Comparison of ENCODE assay signal across 17 mouse cellular contexts in the genomic region with DNA sequence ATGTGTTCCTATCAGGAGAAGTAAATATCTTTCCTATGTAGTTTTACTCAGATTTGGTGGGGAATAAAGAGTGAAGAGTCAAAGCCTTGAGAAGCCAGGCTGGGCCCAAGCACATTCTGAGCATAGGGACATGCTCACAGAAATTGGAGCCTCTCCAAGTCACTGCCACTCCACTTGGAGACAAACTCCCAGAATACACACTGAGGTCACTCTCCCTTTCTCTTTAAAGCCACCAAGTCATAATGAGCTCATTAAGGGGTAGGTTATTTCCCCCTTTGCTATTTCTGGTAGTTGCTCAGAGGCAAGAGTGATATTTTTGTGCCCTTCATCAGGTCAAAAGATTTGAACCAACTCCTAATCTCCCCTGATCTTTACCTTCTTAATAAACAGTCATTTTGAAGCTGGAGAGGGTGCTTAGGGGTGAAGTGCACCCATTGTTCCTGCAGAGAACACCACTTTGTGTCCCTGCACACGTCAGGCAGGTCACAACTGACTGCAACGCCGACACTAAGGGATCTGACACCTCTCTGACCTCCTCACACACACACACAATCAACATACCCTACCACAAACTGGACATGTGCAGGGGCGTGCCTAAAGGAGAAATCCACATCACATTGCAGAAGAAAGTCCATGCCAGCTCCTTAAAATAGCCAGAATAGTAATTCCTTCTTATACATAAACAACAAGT. TPM values are rescaled to one million over a fixed set of nuclear protein-coding genes. Genes with fewer than 3 reads are reported as not detected.
DNase-seq lines count a peak whose midpoint lies in the region; ATAC-seq lines count a peak whose summit lies in the region.
"Had no signal": no experiment of that assay in that cellular context is flagged by ENCODE, and none has a peak within 500 bp of the region (broad histone marks: within the 10 kb centered on the region; RNA-seq: fewer than 3 reads in every experiment).

No protein-coding gene starts in this region.

- H3K27ac ChIP-seq in limb, embryonic 15.5 days: peak overlapping the region; percentile 13; the same call in 1 of the 2 replicates
- no peak overlapping the region for H3K27ac ChIP-seq in limb, embryonic 10.5 days
- H3K27ac ChIP-seq in heart, embryonic 11.5 days (ENCODE audit: low read depth, low read length): peak overlapping the region; percentile 79
- H3K27ac ChIP-seq in midbrain, embryonic 11.5 days (ENCODE audit: low read depth, low read length): no peak overlapping the region
- H3K27ac ChIP-seq: hindbrain, embryonic 10.5 days had no signal

- no peak overlapping the region for H3K9ac ChIP-seq in limb, embryonic 15.5 days
- peak overlapping the region; percentile 0; the same call in 1 of the 2 replicates for H3K9ac ChIP-seq in heart, embryonic 11.5 days (ENCODE audit: low read depth, low read length)
- H3K9ac ChIP-seq in midbrain, embryonic 11.5 days (ENCODE audit: low read length): no peak overlapping the region

- no peaks in the 10 kb centered on the region for H3K27me3 ChIP-seq in limb, embryonic 15.5 days
- H3K27me3 ChIP-seq in limb, embryonic 10.5 days (ENCODE audit: low read depth, poor library complexity, severe bottlenecking): no peaks in the 10 kb centered on the region
- H3K27me3 ChIP-seq in heart, embryonic 11.5 days (ENCODE audit: control insufficient read depth, insufficient read depth, low read length): no peaks in the 10 kb centered on the region
- no peaks in the 10 kb centered on the region for H3K27me3 ChIP-seq in midbrain, embryonic 11.5 days (ENCODE audit: control insufficient read depth, insufficient read depth, low read length)

- no peaks in the 10 kb centered on the region for H3K36me3 ChIP-seq in limb, embryonic 15.5 days
- no peaks in the 10 kb centered on the region for H3K36me3 ChIP-seq in limb, embryonic 10.5 days
- no peaks in the 10 kb centered on the region for H3K36me3 ChIP-seq in heart, embryonic 11.5 days (ENCODE audit: control insufficient read depth, insufficient read depth, low read length)
- no peaks in the 10 kb centered on the region for H3K36me3 ChIP-seq in midbrain, embryonic 11.5 days (ENCODE audit: control insufficient read depth, insufficient read depth, low read length)
- H3K36me3 ChIP-seq: hindbrain, embryonic 10.5 days had no signal

- no peaks in the 10 kb centered on the region for H3K9me3 ChIP-seq in limb, embryonic 15.5 days
- no peaks in the 10 kb centered on the region for H3K9me3 ChIP-seq in limb, embryonic 10.5 days (replicated peaks)
- no peaks in the 10 kb centered on the region; the same call in 1 of the 2 replicates for H3K9me3 ChIP-seq in heart, embryonic 11.5 days (replicated peaks; ENCODE audit: control insufficient read depth, low read length)
- no peaks in the 10 kb centered on the region for H3K9me3 ChIP-seq in midbrain, embryonic 11.5 days (ENCODE audit: control insufficient read depth, low read length)
- H3K9me3 ChIP-seq: hindbrain, embryonic 10.5 days had no signal

- 0 out of 2 replicates have a peak, but pooled peaks cover 3% of the 10 kb centered on the region for H3K4me1 ChIP-seq in limb, embryonic 15.5 days
- H3K4me1 ChIP-seq in limb, embryonic 10.5 days: no peaks in the 10 kb centered on the region
- H3K4me1 ChIP-seq in heart, embryonic 11.5 days (ENCODE audit: control insufficient read depth, insufficient read depth, low read length): peaks cover 12% of the 10 kb centered on the region
- no peaks in the 10 kb centered on the region for H3K4me1 ChIP-seq in midbrain, embryonic 11.5 days (ENCODE audit: control insufficient read depth, insufficient read depth, low read length)
- H3K4me1 ChIP-seq: hindbrain, embryonic 10.5 days had no signal

- H3K4me2 ChIP-seq in limb, embryonic 15.5 days: no peak overlapping the region
- H3K4me2 ChIP-seq in heart, embryonic 11.5 days: no peak overlapping the region; the same call in 1 of the 2 replicates
- H3K4me2 ChIP-seq in midbrain, embryonic 11.5 days: no peak overlapping the region

- no peak overlapping the region for H3K4me3 ChIP-seq in limb, embryonic 15.5 days
- H3K4me3 ChIP-seq in limb, embryonic 10.5 days: no peak overlapping the region
- H3K4me3 ChIP-seq in heart, embryonic 11.5 days (ENCODE audit: low read depth, low read length): no peak overlapping the region
- no peak overlapping the region for H3K4me3 ChIP-seq in midbrain, embryonic 11.5 days (ENCODE audit: low read depth, low read length)
- H3K4me3 ChIP-seq: hindbrain, embryonic 10.5 days had no signal

- 66% methylated on average over 4 of the region's 4 CpGs for WGBS in limb, embryonic 15.5 days
- 86% methylated on average over 4 of the region's 4 CpGs for WGBS in limb, embryonic 10.5 days
- WGBS in heart, embryonic 11.5 days (ENCODE audit: insufficient replicate concordance): 39% methylated on average over 4 of the region's 4 CpGs
- WGBS in midbrain, embryonic 11.5 days: 76% methylated on average over 4 of the region's 4 CpGs

- no peak for ATAC-seq in limb, embryonic 15.5 days (ENCODE audit: insufficient number of reproducible peaks, low FRiP score, low TSS enrichment, low read depth)
- no peak; the same call in 1 of the 2 replicates for ATAC-seq in heart, embryonic 11.5 days (replicated peaks; ENCODE audit: insufficient number of reproducible peaks, low FRiP score, low TSS enrichment)
- ATAC-seq in midbrain, embryonic 11.5 days (ENCODE audit: low FRiP score): no peak
- ATAC-seq: CD4-positive, CD25-positive, alpha-beta regulatory T cell, adult 4 months; forebrain, embryonic 16.5 days; inflammation-experienced regulatory T-cells, adult 6 months had no signal

- DNase-seq in limb, embryonic 10.5 days (ENCODE audit: low spot score): no peak
- peak; percentile 47 for DNase-seq in heart, postnatal 4 days
- DNase-seq in skeletal muscle tissue, adult 2 months (ENCODE audit: low read depth, low spot score): peak; percentile 71
- no peak for DNase-seq in midbrain, embryonic 11.5 days (ENCODE audit: low spot score, missing footprints)
- no peak for DNase-seq in layer of hippocampus, adult 9-10 months (ENCODE audit: low spot score)
- DNase-seq: adrenal gland, postnatal 14 days; cerebellum, adult 9-10 months; gastrocnemius, postnatal 25 days; kidney, adult 9 months; midbrain, embryonic 14.5 days; right cerebral cortex, postnatal 14 days had no signal

RNA-seq across cellular contexts. Expression of a gene that starts 15.6 kb away (rescaled TPM):
- 21.4 and 21.8 TPM in 2 replicates for polyA plus RNA-seq in limb, embryonic 15.5 days (2015; fragmentation: Nextera tagmentation; extraction: Ambion mirVana)
- 9.9 and 10.4 TPM in 2 replicates for polyA plus RNA-seq in limb, embryonic 10.5 days (2016; fragmentation: Nextera tagmentation; extraction: Ambion mirVana)
- polyA plus RNA-seq in heart, embryonic 11.5 days (2014; fragmentation: Nextera tagmentation; extraction: Ambion mirVana): 62.5 and 68.7 TPM in 2 replicates
- total RNA-seq in heart, postnatal 4 days (2021): 100 to 1,000 TPM; 223 to 231 TPM
- 7.5 and 8.3 TPM in 2 replicates for polyA plus RNA-seq in midbrain, embryonic 11.5 days (2014; fragmentation: Nextera tagmentation; extraction: Ambion mirVana)

Comparison
In these comparisons a context has a peak if more than half of its experiments do, and no peak if none do; other contexts are left out.
1. H3K27ac ChIP-seq: peak in limb, embryonic 15.5 days (single experiment) and heart, embryonic 11.5 days (single experiment); none in limb, embryonic 10.5 days (single experiment) and midbrain, embryonic 11.5 days (single experiment).
2. DNase-seq: peak in heart, postnatal 4 days (single experiment) and skeletal muscle tissue, adult 2 months (single experiment); none in limb, embryonic 10.5 days (single experiment), midbrain, embryonic 11.5 days (single experiment) and layer of hippocampus, adult 9-10 months (single experiment).